Mouse (Mus musculus): ENCODE results near the gene Prss53. TPM values are rescaled to one million over a fixed set of nuclear protein-coding genes. Genes with fewer than 3 reads are reported as not detected.

The Prss53 gene
- polyA plus RNA-seq, 2 experiments = 0.05 to 0.38 TPM

DNA sequence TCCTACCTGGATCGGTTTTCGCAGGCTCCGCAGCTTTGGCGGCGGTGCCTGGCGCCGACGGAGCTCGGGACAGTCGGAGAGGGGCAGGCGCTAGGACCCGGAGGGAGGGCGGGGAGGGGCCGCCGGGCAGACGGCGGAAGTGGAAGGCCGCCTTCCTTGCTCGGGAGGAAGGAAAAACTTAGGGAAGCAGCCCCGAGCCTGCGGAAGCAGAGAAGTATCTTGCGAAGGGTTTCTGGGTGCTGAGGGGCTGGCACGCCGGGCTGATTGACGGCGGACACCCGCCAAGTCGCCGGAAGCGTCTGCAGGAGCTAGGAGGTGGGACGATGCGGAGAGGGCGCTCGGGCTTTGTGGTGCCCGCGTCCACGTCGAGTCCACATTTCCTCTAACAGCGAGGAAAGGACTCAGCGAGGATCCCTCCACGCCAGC is 14.7 kb downstream of the Prss53 start, which contains the start of gene Zfp646:
Zfp646 (plus strand) TSS at position 181 of the 426 bp plus-strand sequence.
- Histone ChIP-seq H3K9me3 (ENCODE audit: control insufficient read depth, low read length) (peaks cover 22% of the 10 kb centered on the region), H3K4me1 (replicated peaks; ENCODE audit: control insufficient read depth in 2 of 2, insufficient read depth in 2 of 2, low read length in 1 of 2) (peaks cover 13 to 17% of the 10 kb centered on the region in 2 experiments), H3K4me3 (ENCODE audit: insufficient read depth in 1 of 2, low read depth in 2 of 2, low read length in 2 of 2) (peak within 1 kb of the TSS; percentile 87 to 90), H3K4me2 (ENCODE audit: low read depth) (peak within 1 kb of the TSS; percentile 98), H3K27ac (peak within 1 kb of the TSS; percentile 83), H3K9ac (replicated peaks) (peak within 1 kb of the TSS; percentile 88), H3K36me3 (replicated peaks; ENCODE audit: control insufficient read depth, insufficient read depth, low read depth) (peaks cover 29% of the 10 kb centered on the region), H3K27me3 (ENCODE audit: control insufficient read depth, insufficient read depth, low read length) (peaks cover 2% of the 10 kb centered on the region; the same call in 1 of the 2 replicates)
- under 1% methylated on average over 41 of the region's 41 CpGs for WGBS (ENCODE audit: insufficient replicate concordance)
- no peak for TF ChIP-seq CTCF (IDR thresholded peaks at IDR 0.05; ENCODE audit: low read depth)
- TF ChIP-seq EP300 (IDR thresholded peaks at IDR 0.05; ENCODE audit: low read depth) = no peak
- ATAC-seq (ENCODE audit: insufficient read depth) (peak; percentile 83), DNase-seq (ENCODE audit: low read depth in 3 of 3, low spot score in 3 of 3) (peak; percentile 73 to 77 (median 73))

DNA sequence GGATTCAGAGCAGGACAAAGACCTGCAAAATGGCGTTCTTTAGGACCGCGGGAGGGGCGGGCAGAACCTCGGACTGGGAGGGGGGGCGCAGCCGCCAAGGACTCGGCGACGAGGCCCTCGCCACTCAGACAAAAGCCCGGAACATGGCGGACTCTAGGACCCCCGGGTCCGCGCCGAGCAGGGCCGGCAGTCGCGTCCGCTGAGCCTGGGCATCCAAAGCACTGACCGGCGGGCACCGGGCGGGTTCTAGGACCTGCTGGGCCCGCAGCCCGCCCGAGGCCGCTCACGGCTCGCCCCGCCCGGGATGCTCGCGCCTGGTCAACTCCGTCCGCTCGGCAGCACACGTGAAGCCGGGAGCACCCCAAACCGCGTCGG is 15.2 kb downstream of the Prss53 start:
- peak overlapping the region; percentile 87 to 90 for H3K4me3 ChIP-seq (ENCODE audit: insufficient read depth in 1 of 2, low read depth in 2 of 2, low read length in 2 of 2)
- H3K27ac ChIP-seq = peak overlapping the region; percentile 83
- peak overlapping the region; percentile 88 for H3K9ac ChIP-seq (replicated peaks)
- H3K36me3 ChIP-seq (replicated peaks; ENCODE audit: control insufficient read depth, insufficient read depth, low read depth) = peaks cover 24% of the 10 kb centered on the region
- DNase-seq (ENCODE audit: low read depth in 3 of 3, low spot score in 3 of 3) (peak; percentile 70 to 74 (median 73)), ATAC-seq (ENCODE audit: insufficient read depth) (peak; percentile 76)
- under 1% methylated on average over 43 of the region's 43 CpGs for WGBS (ENCODE audit: insufficient replicate concordance)
- peaks cover 18% of the 10 kb centered on the region for H3K9me3 ChIP-seq (ENCODE audit: control insufficient read depth, low read length)
- peak overlapping the region; percentile 98 for H3K4me2 ChIP-seq (ENCODE audit: low read depth)
- 0 out of 2 replicates have a peak, but pooled peaks have one; percentile 7 for TF ChIP-seq EP300 (IDR thresholded peaks at IDR 0.05; ENCODE audit: low read depth)
- no peak for TF ChIP-seq CTCF (IDR thresholded peaks at IDR 0.05; ENCODE audit: low read depth)
- peaks cover 2% of the 10 kb centered on the region; the same call in 1 of the 2 replicates for H3K27me3 ChIP-seq (ENCODE audit: control insufficient read depth, insufficient read depth, low read length)
- H3K4me1 ChIP-seq (replicated peaks; ENCODE audit: control insufficient read depth in 2 of 2, insufficient read depth in 2 of 2, low read length in 1 of 2) = peaks cover 13 to 18% of the 10 kb centered on the region in 2 experiments

DNA sequence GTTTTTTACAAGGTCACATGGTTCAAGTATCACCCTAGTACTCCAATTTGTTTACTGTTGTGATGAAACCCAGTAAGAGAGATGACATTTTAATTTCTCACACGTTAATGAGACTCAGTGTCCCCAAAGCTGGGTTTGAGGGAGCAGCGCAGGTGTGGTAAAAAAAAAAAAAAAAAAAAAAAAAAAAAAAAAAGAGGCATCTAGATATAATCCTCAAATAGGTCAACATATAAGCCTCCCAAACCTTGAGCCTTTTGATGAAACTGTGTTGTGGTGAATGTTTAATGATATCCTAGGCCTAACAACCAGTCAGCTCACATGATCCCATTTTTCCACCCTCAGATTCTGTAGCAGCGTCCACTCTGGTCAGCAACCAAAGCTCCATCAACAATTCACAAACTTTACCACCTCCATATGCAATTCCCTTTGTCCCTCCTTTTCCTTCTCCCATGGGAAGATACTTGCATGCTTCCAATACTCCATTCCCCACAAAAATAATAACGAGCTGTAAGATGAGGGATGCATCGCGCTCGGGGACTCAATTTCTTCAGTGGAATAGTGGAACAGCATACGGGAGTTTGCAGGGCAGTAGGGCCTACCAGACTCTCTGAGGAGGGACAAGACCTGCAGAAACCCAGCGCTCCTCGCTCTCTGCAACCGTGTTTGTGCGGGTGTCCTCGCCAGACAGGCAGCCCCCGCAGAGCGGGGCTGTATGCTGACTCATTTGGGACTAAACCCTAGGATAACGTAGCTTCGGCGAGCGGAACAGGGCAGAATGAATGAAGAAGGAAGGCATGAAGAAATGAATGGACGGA is 15.8 kb downstream of the Prss53 start:
- Histone ChIP-seq H3K36me3 (replicated peaks; ENCODE audit: control insufficient read depth, insufficient read depth, low read depth) (peaks cover 18% of the 10 kb centered on the region), H3K27ac (peak overlapping the region; percentile 83), H3K4me1 (replicated peaks; ENCODE audit: control insufficient read depth in 2 of 2, insufficient read depth in 2 of 2, low read length in 1 of 2) (peaks cover 16 to 18% of the 10 kb centered on the region in 2 experiments), H3K4me2 (ENCODE audit: low read depth) (peak overlapping the region; percentile 98), H3K9me3 (ENCODE audit: control insufficient read depth, low read length) (peaks cover 13% of the 10 kb centered on the region), H3K27me3 (ENCODE audit: control insufficient read depth, insufficient read depth, low read length) (peaks cover 2% of the 10 kb centered on the region; the same call in 1 of the 2 replicates), H3K4me3 (ENCODE audit: insufficient read depth in 1 of 2, low read depth in 2 of 2, low read length in 2 of 2) (peak overlapping the region; percentile 87 to 90), H3K9ac (replicated peaks) (peak overlapping the region; percentile 88)
- no peak for TF ChIP-seq CTCF (IDR thresholded peaks at IDR 0.05; ENCODE audit: low read depth)
- TF ChIP-seq EP300 (IDR thresholded peaks at IDR 0.05; ENCODE audit: low read depth) = no peak
- 5% methylated on average over 20 of the region's 20 CpGs for WGBS (ENCODE audit: insufficient replicate concordance)
- ATAC-seq (ENCODE audit: insufficient read depth) = peak; percentile 26
- no peak for DNase-seq (ENCODE audit: low read depth in 3 of 3, low spot score in 3 of 3)

DNA sequence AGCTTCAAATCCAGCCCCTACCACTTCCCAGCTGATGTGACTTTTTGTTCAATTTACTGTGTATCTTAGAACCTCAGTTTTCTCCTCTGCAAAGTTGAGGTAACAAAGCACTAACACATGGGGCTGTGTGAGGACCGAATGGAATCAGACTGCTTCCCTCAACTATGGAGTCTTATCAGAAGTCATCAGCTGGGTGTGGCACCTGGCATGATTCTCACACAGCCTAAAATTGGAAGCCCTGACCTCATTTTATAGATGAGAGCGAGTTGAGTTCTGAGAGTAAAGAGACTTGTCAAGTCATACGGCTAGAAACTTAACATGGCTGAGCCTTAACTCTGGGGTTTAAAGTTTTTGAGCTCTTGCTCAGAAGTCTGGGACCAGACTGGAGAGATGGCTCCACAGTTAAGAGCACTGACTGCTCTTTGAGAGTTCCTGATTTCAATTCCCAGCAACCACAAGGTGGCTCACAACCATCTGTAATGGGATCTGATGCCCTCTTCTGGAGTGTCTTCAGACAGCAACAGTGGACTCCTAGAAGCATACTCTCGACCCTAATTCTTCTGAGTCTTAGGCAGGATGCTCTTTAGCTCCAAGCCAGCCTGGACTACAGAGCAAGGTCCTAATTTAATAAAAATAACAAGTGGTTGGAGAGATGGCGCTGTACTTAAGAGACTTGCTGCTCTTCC is 20.5 kb downstream of the Prss53 start:
- peaks cover 10% of the 10 kb centered on the region for H3K36me3 ChIP-seq (replicated peaks; ENCODE audit: control insufficient read depth, insufficient read depth, low read depth)

More for the DNA sequence above, 20.5 kb downstream of the Prss53 start:
- Histone ChIP-seq H3K4me2 (ENCODE audit: low read depth) (no peak overlapping the region), H3K27me3 (ENCODE audit: control insufficient read depth, insufficient read depth, low read length) (peaks cover 1% of the 10 kb centered on the region; the same call in 1 of the 2 replicates), H3K27ac (no peak overlapping the region), H3K4me3 (ENCODE audit: insufficient read depth in 1 of 2, low read depth in 2 of 2, low read length in 2 of 2) (no peak overlapping the region), H3K4me1 (replicated peaks; ENCODE audit: control insufficient read depth in 2 of 2, insufficient read depth in 2 of 2, low read length in 1 of 2) (peaks cover 13 to 15% of the 10 kb centered on the region in 2 experiments), H3K9me3 (ENCODE audit: control insufficient read depth, low read length) (no peaks in the 10 kb centered on the region), H3K9ac (replicated peaks) (no peak overlapping the region)
- no peak for DNase-seq (ENCODE audit: low read depth in 3 of 3, low spot score in 3 of 3)
- 53% methylated on average over 5 of the region's 5 CpGs for WGBS (ENCODE audit: insufficient replicate concordance)
- no peak for TF ChIP-seq EP300 (IDR thresholded peaks at IDR 0.05; ENCODE audit: low read depth)
- TF ChIP-seq CTCF (IDR thresholded peaks at IDR 0.05; ENCODE audit: low read depth) = peak; percentile 53
- no peak for ATAC-seq (ENCODE audit: insufficient read depth)

Data from liver, embryonic 14.5 days (tissue).